Mouse (Mus musculus) liver, adult (tissue): ENCODE measurements at regions not wholly inside any gene's neighbourhood (a gene's known extent, or its start where the extent isn't known, plus 50 kb on each side); places are given as distances from the start of the nearest gene placed in this dataset.

Source experiments
- GATA4 ChIP-seq: IDR thresholded peaks from 2 replicates; pipeline ENCODE4 v1.6.1; 2014; ENCODE audit warnings: mild to moderate bottlenecking, low read length; ENCODE audit not compliant: insufficient replicate concordance

GRCm38 (mm10) chr9:120797996-120798663, 130.9 kb upstream of the Ctnnb1 start:
- TF ChIP-seq GATA4: no peak

- no peak for TF ChIP-seq GATA4
Measured at GRCm38 (mm10) chr9:120798901-120799300, 130.1 kb upstream of the Ctnnb1 start.

- TF ChIP-seq GATA4: no peak
Measured at GRCm38 (mm10) chr9:120802646-120803045, 126.4 kb upstream of the Ctnnb1 start.

- no peak for TF ChIP-seq GATA4
Measured at GRCm38 (mm10) chr9:120804760-120805294, 124.2 kb upstream of the Ctnnb1 start.

- TF ChIP-seq GATA4: no peak
Measured at GRCm38 (mm10) chr9:120808741-120809425, 120.1 kb upstream of the Ctnnb1 start.

- no peak for TF ChIP-seq GATA4
Measured at GRCm38 (mm10) chr9:120811522-120811921, 117.5 kb upstream of the Ctnnb1 start.

GRCm38 (mm10) chr9:120812667-120813210, 116.3 kb upstream of the Ctnnb1 start:
- TF ChIP-seq GATA4: no peak

GRCm38 (mm10) chr9:120814286-120814685, 114.7 kb upstream of the Ctnnb1 start:
- no peak for TF ChIP-seq GATA4

GRCm38 (mm10) chr9:120818726-120819317, 110.2 kb upstream of the Ctnnb1 start:
- no peak for TF ChIP-seq GATA4

GRCm38 (mm10) chr9:120820892-120821291, 108.1 kb upstream of the Ctnnb1 start:
- no peak for TF ChIP-seq GATA4

- no peak for TF ChIP-seq GATA4
Measured at GRCm38 (mm10) chr9:120823397-120823796, 105.6 kb upstream of the Ctnnb1 start.

- no peak for TF ChIP-seq GATA4
Measured at GRCm38 (mm10) chr9:120826266-120826665, 102.8 kb upstream of the Ctnnb1 start.

- no peak for TF ChIP-seq GATA4
Measured at GRCm38 (mm10) chr9:120830526-120830925, 98.5 kb upstream of the Ctnnb1 start.

- no peak for TF ChIP-seq GATA4
Measured at GRCm38 (mm10) chr9:120834166-120834565, 94.8 kb upstream of the Ctnnb1 start.

- no peak for TF ChIP-seq GATA4
Measured at GRCm38 (mm10) chr9:120835621-120836020, 93.4 kb upstream of the Ctnnb1 start.
